Mouse (Mus musculus) intestine, embryonic 16.5 days (tissue): ENCODE data around the gene Slc4a1. TPM values are rescaled to one million over a fixed set of nuclear protein-coding genes. Genes with fewer than 3 reads are reported as not detected.
"Not testable (repeated sequence)": the region's sequence is repeated elsewhere in the genome, so short reads cannot be mapped to it uniquely, and the experiment has no call there.

ENCODE experiments used
- ATAC-seq: fragments of 200-750 bp; cut with Nextera tagmentation; 2 replicates; pipeline ENCODE4 v1.8.0; 2017; ENCODE audit warnings: moderate TSS enrichment, moderate library complexity
- H3K27ac ChIP-seq: fragments of 300-500 bp; sonication (generic); 2 replicates; pipeline ENCODE4 v1.5.1; 2014; ENCODE audit warnings: mild to moderate bottlenecking, low read length
- H3K27me3 ChIP-seq: fragments of 300-500 bp; sonication (generic); replicated peaks from 2 replicates; pipeline ENCODE4 v1.6.1; 2014; ENCODE audit warnings: low read length, control low read depth, mixed read lengths; ENCODE audit not compliant: control insufficient read depth, insufficient read depth
- H3K36me3 ChIP-seq: fragments of 300-500 bp; sonication (generic); 2 replicates; pipeline ENCODE4 v1.6.1; 2014; ENCODE audit warnings: low read length, control low read depth; ENCODE audit not compliant: control insufficient read depth, insufficient read depth
- H3K4me1 ChIP-seq: fragments of 300-500 bp; sonication (generic); 2 replicates; pipeline ENCODE4 v1.6.1; 2014; ENCODE audit warnings: low read length, control low read depth, mixed read lengths; ENCODE audit not compliant: control insufficient read depth, insufficient read depth
- H3K4me2 ChIP-seq: fragments of 300-500 bp; sonication (generic); 2 replicates; pipeline ENCODE4 v1.6.1; 2014; ENCODE audit warnings: low read depth, low read length, control low read depth
- H3K4me3 ChIP-seq: fragments of 300-500 bp; sonication (generic); 2 replicates; pipeline ENCODE4 v1.5.1; 2014; ENCODE audit warnings: mild to moderate bottlenecking, low read length
- H3K9ac ChIP-seq: fragments of 300-500 bp; sonication (generic); 2 replicates; pipeline ENCODE4 v1.6.1; 2014; ENCODE audit warnings: low read depth, low read length
- H3K9me3 ChIP-seq: fragments of 300-500 bp; sonication (generic); 2 replicates; pipeline ENCODE4 v1.6.1; 2016; ENCODE audit warnings: low read length, control low read depth; ENCODE audit not compliant: control insufficient read depth
- WGBS: fragments of 180-500 bp; shearing (Covaris S2); extraction: QIAGEN DNeasy Blood & Tissue Kit; methylation state at CpG from one replicate; pipeline ENCODE4 v1.1.7; 2014; 5-methylcytosine and 5-hydroxymethylcytosine counted together
- polyA plus RNA-seq: library from polyadenylated mRNA; unstranded; fragments of >200 nt; fragmentation: Nextera tagmentation; extraction: Ambion mirVana; gene quantifications from 2 replicates; pipeline ENCODE4 v1.2.1, GENCODE M21; 2015

The Slc4a1 gene
- polyA plus RNA-seq = 11.2 and 19.3 TPM in 2 replicates

DNA sequence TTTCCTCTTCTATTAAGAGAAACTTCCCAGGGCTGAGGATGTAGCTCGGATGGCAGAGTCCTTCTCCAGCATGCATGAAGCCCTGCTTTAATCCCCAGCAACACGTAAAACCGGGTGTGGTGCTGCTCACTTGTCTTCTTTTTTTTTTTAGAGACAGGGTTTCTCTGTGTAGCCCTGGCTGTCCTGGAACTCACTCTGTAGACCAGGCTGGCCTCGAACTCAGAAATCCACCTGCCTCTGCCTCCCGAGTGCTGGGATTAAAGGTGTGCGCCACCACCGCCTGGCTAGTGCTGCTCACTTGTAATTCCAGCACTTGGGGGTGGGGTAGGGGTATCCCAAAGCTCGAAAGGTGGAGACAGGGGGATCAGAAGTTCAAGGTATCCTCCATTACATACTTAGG is at the start of gene Slc4a1:
TSS of gene Slc4a1 (minus strand) at position 101 of the 400 bp plus-strand sequence.
- H3K4me3 ChIP-seq, H3K4me2 ChIP-seq, H3K9me3 ChIP-seq, H3K4me1 ChIP-seq, H3K36me3 ChIP-seq, H3K27me3 ChIP-seq, H3K9ac ChIP-seq, H3K27ac ChIP-seq, ATAC-seq: not testable (repeated sequence)
- 83% methylated on average over 8 of the region's 8 CpGs for WGBS

DNA sequence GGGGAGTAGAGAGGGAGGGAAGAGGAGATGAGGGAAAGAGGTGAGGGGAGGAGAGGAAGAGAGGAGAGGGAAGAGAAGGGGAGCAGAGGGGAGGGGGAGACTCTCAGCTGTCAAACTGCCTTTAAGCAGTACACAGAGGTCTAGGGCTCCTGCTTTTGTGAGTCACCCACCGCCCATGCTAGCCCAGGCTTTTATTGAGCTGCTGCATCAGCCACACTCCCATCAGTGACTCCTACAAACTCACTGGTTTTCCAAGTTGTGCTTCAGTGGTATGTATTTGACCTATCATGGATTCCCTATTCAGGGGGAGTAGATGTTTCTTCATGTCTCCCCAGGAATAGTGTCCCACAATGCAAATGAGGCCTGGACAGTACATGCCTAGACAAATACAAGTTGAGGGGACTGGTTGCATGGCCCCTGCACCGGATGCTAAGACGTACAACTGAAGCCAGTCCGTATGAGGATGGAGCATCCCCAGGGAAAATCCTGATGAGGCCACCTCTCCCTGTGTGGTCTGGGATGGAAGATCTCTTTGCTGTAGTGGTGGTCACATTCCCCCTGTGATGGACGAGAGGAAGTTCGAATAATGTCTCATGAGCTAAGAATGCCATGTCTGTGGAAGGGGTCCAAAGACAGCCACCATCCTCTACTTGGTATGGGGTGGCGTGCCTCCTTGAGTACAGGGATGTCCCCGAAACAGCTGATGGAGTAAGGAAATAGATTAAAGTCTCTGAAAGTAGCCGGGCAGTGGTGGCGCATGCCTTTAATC is 49.2 kb upstream of the Slc4a1 start:
- H3K4me3 ChIP-seq = no peak overlapping the region
- H3K27ac ChIP-seq = no peak overlapping the region
- no peaks in the 10 kb centered on the region for H3K36me3 ChIP-seq
- H3K9me3 ChIP-seq = no peaks in the 10 kb centered on the region
- H3K9ac ChIP-seq = no peak overlapping the region
- H3K27me3 ChIP-seq = no peaks in the 10 kb centered on the region
- H3K4me1 ChIP-seq = no peaks in the 10 kb centered on the region
- ATAC-seq = no peak
- no peak overlapping the region for H3K4me2 ChIP-seq
- WGBS = 66% methylated on average over 10 of the region's 10 CpGs

DNA sequence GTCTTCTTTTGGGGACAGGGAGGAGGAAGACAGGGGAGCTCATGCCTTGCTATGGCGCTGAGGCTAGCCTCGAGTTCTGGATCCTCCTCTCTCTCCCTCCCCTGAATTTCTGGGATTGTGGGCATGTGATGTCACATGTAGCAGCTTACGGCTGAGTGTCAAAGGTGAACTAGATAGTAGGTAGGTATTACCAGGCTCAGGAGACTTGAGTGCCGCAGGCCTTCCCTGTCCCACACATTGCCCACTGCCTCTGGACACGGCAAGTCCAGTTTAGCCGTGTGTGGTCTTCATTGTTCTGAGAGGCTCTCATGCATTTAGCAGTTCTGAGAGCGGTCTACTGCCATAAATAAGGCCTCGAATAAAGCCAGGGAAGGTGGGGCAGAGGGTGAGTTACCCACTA is 47.1 kb upstream of the Slc4a1 start:
- Histone ChIP-seq H3K27me3 (no peaks in the 10 kb centered on the region), H3K9ac (no peak overlapping the region), H3K4me2 (no peak overlapping the region), H3K27ac (no peak overlapping the region), H3K4me3 (no peak overlapping the region), H3K36me3 (no peaks in the 10 kb centered on the region), H3K9me3 (no peaks in the 10 kb centered on the region), H3K4me1 (peaks cover 9% of the 10 kb centered on the region)
- ATAC-seq = no peak
- 78% methylated on average over 8 of the region's 8 CpGs for WGBS

DNA sequence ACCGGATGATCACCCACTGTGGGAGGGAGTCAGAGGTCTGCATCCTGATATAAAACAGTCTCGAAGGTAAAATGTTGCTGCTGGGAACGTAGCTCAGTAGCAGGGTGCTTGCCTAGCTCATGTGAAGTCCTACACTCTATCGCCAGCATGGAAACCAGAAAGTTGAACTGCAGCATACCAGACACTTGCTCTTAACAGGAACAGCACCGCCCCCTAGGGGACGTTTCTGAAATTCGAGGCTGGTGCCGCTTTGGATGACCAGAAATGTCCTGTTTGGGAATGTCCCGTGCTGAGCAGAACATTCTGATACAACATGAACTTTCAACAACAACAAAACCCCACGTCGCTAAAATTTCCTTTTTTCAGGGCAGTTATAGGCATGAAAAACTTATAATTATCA is 45.7 kb upstream of the Slc4a1 start:
- H3K9ac ChIP-seq = no peak overlapping the region
- ATAC-seq = no peak
- no peaks in the 10 kb centered on the region for H3K27me3 ChIP-seq
- H3K36me3 ChIP-seq = no peaks in the 10 kb centered on the region
- peaks cover 9% of the 10 kb centered on the region for H3K4me1 ChIP-seq
- 5% methylated on average over 11 of the region's 11 CpGs for WGBS
- no peak overlapping the region for H3K27ac ChIP-seq
- no peak overlapping the region for H3K4me3 ChIP-seq
- H3K4me2 ChIP-seq = no peak overlapping the region; the same call in 1 of the 2 replicates
- H3K9me3 ChIP-seq = no peaks in the 10 kb centered on the region

DNA sequence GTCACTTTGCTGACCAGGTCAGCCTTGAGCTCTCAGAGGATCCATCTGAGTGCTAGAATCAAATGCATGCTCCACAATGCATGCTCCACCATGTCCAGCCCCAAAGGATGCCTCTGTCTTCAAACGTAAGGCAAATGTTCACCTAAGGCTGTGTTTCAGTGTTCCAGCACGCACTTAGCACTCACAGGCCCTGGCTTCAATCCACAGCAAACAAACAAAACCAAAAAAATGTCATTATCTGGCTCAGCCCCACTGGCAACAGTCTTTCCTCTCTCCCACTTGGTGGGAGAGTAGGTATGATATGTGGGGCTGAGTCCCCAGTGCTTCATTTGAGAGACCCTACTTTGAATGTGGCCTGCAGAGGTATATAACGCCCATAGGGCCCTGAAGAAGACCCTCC is 45.1 kb upstream of the Slc4a1 start:
- H3K4me1 ChIP-seq = peaks cover 15% of the 10 kb centered on the region
- ATAC-seq = no peak
- WGBS = 78% methylated on average over 3 of the region's 3 CpGs
- no peak overlapping the region for H3K4me3 ChIP-seq
- H3K36me3 ChIP-seq = no peaks in the 10 kb centered on the region
- no peak overlapping the region for H3K4me2 ChIP-seq
- no peaks in the 10 kb centered on the region for H3K9me3 ChIP-seq
- no peak overlapping the region for H3K27ac ChIP-seq
- H3K27me3 ChIP-seq = no peaks in the 10 kb centered on the region
- no peak overlapping the region for H3K9ac ChIP-seq

DNA sequence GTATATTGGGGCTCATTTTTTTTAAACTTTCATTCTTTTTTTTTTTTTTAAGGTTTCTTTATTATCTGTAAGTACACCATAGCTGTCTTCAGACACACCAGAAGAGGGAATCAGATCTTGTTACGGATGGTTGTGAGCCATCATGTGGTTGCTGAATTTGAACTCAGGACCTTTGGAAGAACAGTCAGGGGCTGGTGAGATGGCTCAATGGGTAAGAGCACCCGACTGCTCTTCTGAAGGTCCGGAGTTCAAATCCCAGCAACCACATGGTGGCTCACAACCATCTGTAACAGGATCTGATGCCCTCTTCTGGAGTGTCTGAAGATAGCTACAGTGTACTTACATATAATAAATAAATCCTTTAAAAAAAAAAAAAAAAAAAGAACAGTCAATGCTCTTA is 44.3 kb upstream of the Slc4a1 start:
- not testable (repeated sequence) for H3K27ac ChIP-seq, ATAC-seq, H3K9me3 ChIP-seq, H3K4me3 ChIP-seq, H3K9ac ChIP-seq, H3K36me3 ChIP-seq, H3K4me2 ChIP-seq, H3K27me3 ChIP-seq
- peaks cover 23% of the 10 kb centered on the region for H3K4me1 ChIP-seq
- WGBS = 87% methylated on average over 3 of the region's 3 CpGs

DNA sequence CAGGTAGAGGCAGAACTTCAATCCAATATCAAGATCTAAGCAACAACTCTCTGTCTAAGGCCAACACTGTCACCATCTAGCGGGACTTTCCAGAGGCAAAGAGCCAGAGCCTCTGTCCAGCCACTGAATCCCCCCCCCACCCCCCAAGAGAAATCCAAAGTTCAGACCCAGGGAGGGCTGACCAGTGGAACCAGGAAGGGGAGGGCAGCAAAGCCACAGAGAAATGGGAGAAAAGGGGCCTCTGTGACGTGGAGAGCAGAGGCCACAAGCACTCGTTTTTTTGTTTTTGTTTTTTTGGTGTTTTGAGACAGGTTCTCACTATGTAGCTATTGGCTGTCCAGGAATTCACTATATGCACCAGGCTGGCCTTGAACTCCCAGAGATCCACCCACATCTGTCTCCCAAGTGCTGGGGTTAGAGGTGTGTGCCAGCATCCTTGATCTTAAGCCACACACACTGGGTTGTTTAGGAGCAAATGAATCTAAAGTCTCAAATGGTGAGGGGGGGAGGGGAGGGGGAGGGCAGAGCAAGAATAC is 43.9 kb upstream of the Slc4a1 start:
- Histone ChIP-seq H3K27ac (peak overlapping the region; percentile 98), H3K27me3 (no peaks in the 10 kb centered on the region), H3K9ac (peak overlapping the region; percentile 60), H3K4me2 (0 out of 2 replicates have a peak overlapping the region, but pooled peaks have one; percentile 50), H3K4me1 (peaks cover 27% of the 10 kb centered on the region), H3K9me3 (no peaks in the 10 kb centered on the region), H3K36me3 (peaks cover 2% of the 10 kb centered on the region; the same call in 1 of the 2 replicates), H3K4me3 (no peak overlapping the region)
- no peak for ATAC-seq
- 72% methylated on average over 3 of the region's 3 CpGs for WGBS

DNA sequence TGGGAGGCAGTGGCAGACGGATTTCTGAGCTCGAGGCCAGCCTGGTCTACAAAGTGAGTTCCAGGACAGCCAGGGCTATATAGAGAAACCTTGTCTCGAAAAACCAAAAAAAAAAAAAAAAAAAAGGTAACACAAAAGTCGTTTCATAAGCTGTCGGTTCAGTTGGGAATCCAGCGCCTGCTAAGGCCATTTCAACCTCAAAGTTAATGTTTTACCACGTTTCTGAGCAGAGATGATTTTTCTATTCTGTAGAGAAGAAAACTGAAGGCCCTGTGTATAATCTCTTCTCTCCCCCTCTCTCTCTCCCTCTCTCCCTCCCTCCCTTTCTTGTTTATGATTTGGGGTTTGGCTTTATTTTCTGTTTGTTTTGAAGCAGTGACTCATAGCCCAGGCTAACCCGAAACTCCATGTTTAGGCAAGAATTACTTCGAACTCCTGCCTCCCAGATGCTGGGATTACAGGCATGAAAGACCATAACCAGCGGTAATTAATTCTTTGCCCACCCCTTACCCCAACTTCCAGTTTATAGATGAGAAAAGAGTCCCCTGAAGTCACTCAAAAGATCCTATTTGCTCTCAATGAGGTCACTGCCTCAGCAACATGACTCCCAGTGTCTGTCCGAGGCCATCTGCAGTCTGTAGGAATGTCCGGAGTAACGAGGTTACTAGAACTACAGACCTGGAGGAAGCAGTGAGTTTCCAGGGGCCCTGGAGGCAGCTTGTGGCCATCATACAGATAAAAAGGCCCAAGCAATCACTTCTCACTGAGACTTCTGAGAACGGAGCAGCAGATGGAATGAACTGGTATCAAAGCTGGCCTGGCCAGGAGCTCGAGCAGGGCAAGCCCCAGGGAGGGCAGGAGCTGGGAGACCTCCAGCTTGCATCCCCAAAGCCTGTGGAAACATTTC is 43.1 kb upstream of the Slc4a1 start:
- 32% methylated on average over 15 of the region's 15 CpGs for WGBS
- ATAC-seq = no peak

DNA sequence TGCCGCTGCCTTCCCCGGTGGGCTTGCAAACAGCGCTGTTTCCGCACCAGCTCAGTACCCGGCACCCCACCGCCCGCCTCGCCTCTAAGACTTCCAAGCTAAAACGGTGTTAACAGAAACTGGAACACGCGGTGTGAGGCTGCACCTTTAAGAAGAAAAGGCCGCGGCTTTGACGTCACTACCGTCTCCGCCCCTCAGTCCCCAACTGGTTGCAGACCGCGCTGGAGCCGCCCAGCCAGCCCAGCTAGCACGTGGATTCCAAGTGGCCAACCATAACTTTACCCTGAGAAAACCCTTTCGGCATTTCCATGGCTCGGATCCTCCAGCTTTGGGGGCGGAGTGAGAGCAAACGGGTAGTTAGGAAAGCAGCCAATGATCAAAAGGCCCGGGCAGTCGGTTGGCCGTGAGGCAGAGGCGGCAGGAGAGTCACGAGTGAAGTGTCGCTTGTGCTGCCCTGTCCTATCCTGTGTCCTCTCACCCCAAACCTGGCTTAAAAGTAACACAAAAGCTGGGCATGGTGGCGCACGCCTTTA is 42.4 kb upstream of the Slc4a1 start:
- no peaks in the 10 kb centered on the region for H3K9me3 ChIP-seq
- H3K36me3 ChIP-seq = peaks cover 9% of the 10 kb centered on the region; the same call in 1 of the 2 replicates
- H3K4me1 ChIP-seq = peaks cover 33% of the 10 kb centered on the region
- H3K4me2 ChIP-seq = peak overlapping the region; percentile 74
- H3K27me3 ChIP-seq = no peaks in the 10 kb centered on the region
- peak overlapping the region; percentile 92 for H3K4me3 ChIP-seq
- H3K9ac ChIP-seq = peak overlapping the region; percentile 95
- peak; percentile 92 for ATAC-seq
- H3K27ac ChIP-seq = peak overlapping the region; percentile 98
- WGBS = under 1% methylated on average over 32 of the region's 32 CpGs

More for the DNA sequence above, 43.1 kb upstream of the Slc4a1 start:
- no peaks in the 10 kb centered on the region for H3K27me3 ChIP-seq
- H3K36me3 ChIP-seq = peaks cover 6% of the 10 kb centered on the region; the same call in 1 of the 2 replicates
- H3K4me2 ChIP-seq = peak overlapping the region; percentile 50
- H3K27ac ChIP-seq = peak overlapping the region; percentile 98
- peaks cover 33% of the 10 kb centered on the region for H3K4me1 ChIP-seq
- H3K9ac ChIP-seq = peak overlapping the region; percentile 60
- H3K9me3 ChIP-seq = no peaks in the 10 kb centered on the region
- H3K4me3 ChIP-seq = peak overlapping the region; percentile 42
